Mouse (Mus musculus) spleen, adult 2 months (tissue): ENCODE results near the gene Olfr576.

Experiments
- CTCF ChIP-seq: fragments of 200-500 bp; IDR thresholded peaks from 2 replicates; pipeline ENCODE4 v1.5.1; 2011; ENCODE audit warnings: mild to moderate bottlenecking, inconsistent platforms; ENCODE audit not compliant: insufficient read depth, insufficient read length, insufficient replicate concordance; ENCODE audit errors: extremely low read depth
- POLR2A ChIP-seq: fragments of 200-500 bp; IDR thresholded peaks from 2 replicates; pipeline ENCODE4 v1.6.1; 2011; ENCODE audit warnings: low read depth, low read length, inconsistent platforms

- no peak for TF ChIP-seq CTCF
- TF ChIP-seq POLR2A = no peak
These were observed 19.0 kb upstream of the Olfr576 start for GRCm38 (mm10) chr7:102943417-102943816.
